Mouse (Mus musculus) embryonic stem cell, embryonic (primary cell): ENCODE measurements at regions not wholly inside any gene's neighbourhood (a gene's known extent, or its start where the extent isn't known, plus 50 kb on each side); places are given as distances from the start of the nearest gene placed in this dataset.

Experiments used
- CTCF ChIA-PET, 4 experiments: fragments of 300-600 bp in 2 of 4; fragments of 350-600 bp in 2 of 4; sonication (Branson Sonifier 250); formaldehyde crosslinking; loops; one replicate each; lab custom pipeline; 2022; ENCODE audit warnings: inconsistent platforms in 2 of 4; lab: Charles Lee
- POLR2A ChIA-PET, 4 experiments: fragments of 300-600 bp in 2 of 4; fragments of 350-600 bp in 2 of 4; sonication (Branson Sonifier 250); formaldehyde crosslinking; loops; one replicate each; lab custom pipeline; 2022; ENCODE audit warnings: antibody characterized with exemption in 4 of 4, inconsistent platforms in 1 of 4; lab: Charles Lee

DNA sequence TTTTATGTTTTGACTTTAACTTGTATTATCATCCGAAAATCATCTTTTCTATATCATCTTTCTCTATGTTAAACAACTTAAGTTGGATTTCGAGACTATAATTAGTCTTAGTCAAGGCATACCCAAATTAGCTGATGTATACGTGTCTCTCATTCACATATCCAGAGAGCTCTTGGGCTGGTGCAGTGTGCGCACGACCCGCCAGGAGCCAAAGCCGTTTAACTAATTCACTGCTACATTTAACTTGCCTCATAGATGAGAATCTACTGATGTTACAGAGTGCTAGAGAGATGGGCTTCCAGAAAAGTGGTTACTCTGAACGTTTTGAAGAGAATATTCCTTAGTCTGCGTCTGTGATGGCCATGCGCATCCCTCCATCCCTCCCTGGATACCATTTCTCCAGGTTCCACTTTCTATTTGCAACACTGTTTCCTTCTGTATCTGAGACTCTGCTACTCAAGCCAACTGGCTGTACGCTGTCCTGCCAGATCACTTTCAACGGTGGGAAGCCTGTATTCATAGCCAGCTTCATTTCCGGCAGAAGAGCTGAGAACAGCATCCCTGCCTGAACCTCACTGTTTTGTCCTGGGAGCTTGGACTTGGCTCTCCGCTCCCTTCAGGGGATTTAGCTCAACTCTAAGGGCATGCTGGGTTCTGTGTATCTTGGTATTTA is 74.2 kb upstream of the Atp5g3 start:
- ChIA-PET POLR2A (no interaction called here), CTCF (interaction anchor here in 1 of 4 experiments (2.5 kb wide), 1 partner anchor 20 kb away, joined by 6 read pairs; no protein-coding TSS in a partner anchor)

DNA sequence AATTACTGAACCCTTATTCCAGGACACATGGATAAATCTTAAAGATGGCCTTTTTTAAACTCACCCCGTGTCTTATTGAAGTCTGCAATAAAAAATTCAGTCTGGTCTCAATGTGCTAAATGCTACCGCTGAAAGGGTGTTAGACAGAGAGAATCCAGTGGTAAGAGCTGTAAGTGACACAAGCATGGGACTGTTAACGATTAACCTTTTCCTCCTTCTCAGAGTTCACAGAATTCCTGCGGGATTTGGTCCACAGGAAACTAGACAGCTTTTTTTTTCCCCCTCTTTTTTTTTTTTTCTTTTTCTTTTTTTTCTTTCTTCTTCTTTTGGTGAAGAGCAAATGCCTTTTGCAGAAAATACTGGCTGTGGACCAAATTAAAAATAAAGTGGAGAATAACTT is 72.0 kb upstream of the Atp5g3 start:
- CTCF ChIA-PET, result no interaction called here

DNA sequence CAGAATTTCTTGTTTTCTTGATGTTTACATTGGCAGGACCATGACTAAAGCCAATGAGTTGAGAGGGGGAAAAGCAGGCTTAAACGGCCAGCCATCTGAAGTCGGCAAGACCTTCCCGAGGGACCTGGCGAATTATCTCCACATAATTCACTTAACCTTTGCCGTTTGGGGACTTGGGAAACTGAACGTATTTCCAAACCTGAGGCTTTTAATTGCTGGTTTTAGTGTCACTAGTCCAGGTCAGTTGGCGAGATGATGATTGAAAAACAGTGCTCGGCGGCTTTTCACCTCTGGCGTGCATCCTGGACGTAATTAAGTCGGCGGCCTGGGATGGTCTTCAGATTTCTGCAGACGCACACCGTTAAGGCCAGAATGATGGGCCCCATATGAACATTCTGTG is 66.9 kb upstream of the Atp5g3 start:
- ChIA-PET CTCF (no interaction called here), POLR2A (no interaction called here)

More for the DNA sequence above, 72.0 kb upstream of the Atp5g3 start:
- POLR2A ChIA-PET, result interaction anchor here in 3 of 4 experiments (0.7 kb wide), 3 partner anchors 16 to 185 kb away, joined by 3 to 7 read pairs (median 3); no protein-coding TSS in a partner anchor

DNA sequence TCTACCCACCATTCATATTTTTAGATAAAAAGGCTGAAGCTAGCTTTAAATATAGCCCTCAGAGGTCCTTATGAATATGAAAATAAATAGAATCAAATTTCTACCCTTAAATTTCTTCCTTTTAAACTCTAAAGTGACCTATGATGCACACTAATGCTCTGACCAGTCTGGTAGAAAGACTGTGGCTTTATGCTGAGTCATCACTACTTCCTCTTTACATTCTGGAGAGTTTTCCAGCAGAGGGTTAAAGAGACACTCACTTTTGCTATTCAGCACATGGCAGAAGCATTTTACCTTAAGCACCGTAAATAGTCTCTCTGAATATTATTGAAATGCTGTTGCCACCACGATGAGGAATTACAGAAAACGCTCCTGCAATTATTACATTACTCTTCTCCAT is 62.6 kb upstream of the Atp5g3 start:
- POLR2A ChIA-PET, result no interaction called here
- CTCF ChIA-PET, result interaction anchor here in 1 of 4 experiments (2.3 kb wide), 1 partner anchor 8 kb away, joined by 8 read pairs; no protein-coding TSS in a partner anchor

DNA sequence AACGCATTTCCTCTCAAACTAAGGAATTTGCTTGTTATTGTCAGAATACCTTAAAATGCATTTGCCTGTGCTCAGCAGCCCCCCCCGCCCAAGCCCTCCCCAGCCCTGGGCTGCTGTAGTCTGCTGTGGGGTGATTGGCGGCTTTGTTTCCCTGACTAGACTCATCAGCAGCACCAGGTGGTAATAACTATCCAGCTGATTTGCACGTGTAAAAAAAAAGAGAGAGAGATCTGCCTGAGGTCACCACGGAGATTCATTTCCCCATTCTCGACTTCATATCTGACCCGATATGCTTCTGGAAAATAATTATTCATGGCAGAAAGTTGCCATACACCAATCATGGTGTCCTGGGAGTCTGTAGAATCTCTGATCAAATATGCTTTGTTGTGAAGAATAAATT is 56.5 kb upstream of the Atp5g3 start:
- ChIA-PET POLR2A (no interaction called here), CTCF (no interaction called here)

DNA sequence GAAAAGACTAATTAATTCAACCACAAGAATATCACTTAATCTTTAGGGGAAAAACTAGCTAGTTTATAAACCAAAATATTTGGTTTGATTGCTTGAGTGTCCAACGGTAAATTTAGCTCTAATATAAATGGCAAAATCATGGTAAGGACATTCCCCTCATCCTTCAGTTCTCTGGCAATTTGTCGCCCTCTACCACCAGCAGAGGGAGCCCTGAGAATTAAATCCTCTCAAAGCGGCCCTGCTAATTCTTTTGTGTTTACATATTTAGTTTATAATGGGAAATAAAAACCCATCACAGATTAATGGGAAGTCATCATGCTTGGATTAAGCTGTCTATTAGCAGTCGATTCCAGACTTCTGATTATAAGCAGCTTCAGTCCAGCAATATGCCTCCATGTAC is 54.5 kb upstream of the Atp5g3 start:
- POLR2A ChIA-PET, result no interaction called here
- CTCF ChIA-PET, result interaction anchor here (0.5 to 2.1 kb wide), 38 partner anchors 9 to 1525 kb away, joined by 3 to 12 read pairs (median 3); no protein-coding TSS in a partner anchor
